Mouse (Mus musculus) stomach, embryonic 14.5 days (tissue): ENCODE data around the gene Zbp1. TPM values are rescaled to one million over a fixed set of nuclear protein-coding genes. Genes with fewer than 3 reads are reported as not detected.

ENCODE experiments used
- ATAC-seq: fragments of 200-750 bp; cut with Nextera tagmentation; 2 replicates; pipeline ENCODE4 v1.8.0; 2017; ENCODE audit warnings: low read depth, moderate TSS enrichment; ENCODE audit not compliant: insufficient number of reproducible peaks, insufficient read depth, low FRiP score
- H3K27ac ChIP-seq: fragments of 300-500 bp; sonication (generic); 2 replicates; pipeline ENCODE4 v1.5.1; 2014; ENCODE audit warnings: mild to moderate bottlenecking, low read length, moderate library complexity, mixed read lengths
- H3K27me3 ChIP-seq: fragments of 300-500 bp; sonication (generic); 2 replicates; pipeline ENCODE4 v1.6.1; 2014; ENCODE audit warnings: low read length, control low read depth, mixed read lengths; ENCODE audit not compliant: control insufficient read depth, insufficient read depth
- H3K36me3 ChIP-seq: fragments of 300-500 bp; sonication (generic); 2 replicates; pipeline ENCODE4 v1.6.1; 2014; ENCODE audit warnings: mild to moderate bottlenecking, control low read depth, low read length, moderate library complexity, mixed read lengths; ENCODE audit not compliant: control insufficient read depth, insufficient read depth
- H3K4me1 ChIP-seq: fragments of 300-500 bp; sonication (generic); 2 replicates; pipeline ENCODE4 v1.6.1; 2014; ENCODE audit warnings: low read length, control low read depth, mixed read lengths; ENCODE audit not compliant: control insufficient read depth, insufficient read depth
- H3K4me2 ChIP-seq: fragments of 300-500 bp; sonication (generic); replicated peaks from 2 replicates; pipeline ENCODE4 v1.6.1; 2014; ENCODE audit warnings: low read depth, low read length, control low read depth
- H3K4me3 ChIP-seq: fragments of 300-500 bp; sonication (generic); 2 replicates; pipeline ENCODE4 v1.5.1; 2014; ENCODE audit warnings: low read depth, low read length, control low read depth
- H3K9ac ChIP-seq: fragments of 300-500 bp; sonication (generic); replicated peaks from 2 replicates; pipeline ENCODE4 v1.6.1; 2014; ENCODE audit warnings: low read depth, mild to moderate bottlenecking, control low read depth, low read length, moderate library complexity, mixed read lengths
- H3K9me3 ChIP-seq: fragments of 300-500 bp; sonication (generic); 2 replicates; pipeline ENCODE4 v1.6.1; 2016; ENCODE audit warnings: low read depth, low read length, control low read depth; ENCODE audit not compliant: control insufficient read depth
- WGBS: fragments of 180-500 bp; shearing (Covaris S2); extraction: QIAGEN DNeasy Blood & Tissue Kit; methylation state at CpG from one replicate; pipeline ENCODE4 v1.1.7; 2014; 5-methylcytosine and 5-hydroxymethylcytosine counted together
- polyA plus RNA-seq: library from polyadenylated mRNA; unstranded; fragments of >200 nt; fragmentation: Nextera tagmentation; extraction: Ambion mirVana; gene quantifications from 2 replicates; pipeline ENCODE4 v1.2.1, GENCODE M21; 2014

Zbp1 gene
- polyA plus RNA-seq, 1 experiment from 2014 or later: 0.91 TPM

DNA sequence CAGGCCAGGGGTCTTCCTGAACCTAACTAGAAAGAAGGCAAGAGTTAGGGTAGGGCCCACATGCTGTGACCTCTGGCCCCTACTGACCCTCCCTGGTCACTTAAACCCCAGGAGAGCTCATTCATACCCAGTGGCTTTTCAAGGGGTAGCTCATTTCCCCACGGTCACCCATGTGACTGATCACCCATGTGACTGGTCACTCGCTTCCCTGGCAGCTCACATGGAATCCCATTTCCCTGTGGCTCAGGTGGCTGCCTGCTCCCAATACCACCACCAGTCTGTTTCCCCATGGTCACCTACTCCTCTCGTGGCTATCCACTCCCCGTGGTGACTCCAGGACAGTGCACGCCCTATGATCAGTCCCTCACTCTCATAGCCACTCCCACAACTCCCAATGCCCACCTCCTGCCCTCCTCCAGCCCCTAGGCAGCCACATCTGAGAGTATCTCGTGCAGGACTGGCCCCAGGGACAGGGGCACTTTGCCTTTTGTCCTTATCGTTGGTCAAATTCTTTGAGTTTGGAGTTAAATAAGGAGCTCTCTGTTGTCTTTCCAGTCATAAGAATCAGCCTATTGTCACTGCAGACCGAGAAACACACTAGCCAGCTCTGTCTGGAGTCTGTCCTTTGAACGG, 39.9 kb upstream of the Zbp1 start:
- 49% methylated on average over 9 of the region's 9 CpGs for WGBS
- no peak overlapping the region for H3K4me3 ChIP-seq
- no peak overlapping the region for H3K4me2 ChIP-seq
- H3K4me1 ChIP-seq: peaks cover 81% of the 10 kb centered on the region
- no peaks in the 10 kb centered on the region for H3K9me3 ChIP-seq
- no peak for ATAC-seq
- no peak overlapping the region for H3K9ac ChIP-seq
- no peaks in the 10 kb centered on the region for H3K36me3 ChIP-seq
- no peaks in the 10 kb centered on the region for H3K27me3 ChIP-seq
- H3K27ac ChIP-seq: peak overlapping the region; percentile 27; the same call in 1 of the 2 replicates

- Histone ChIP-seq H3K4me1 (peaks cover 86% of the 10 kb centered on the region), H3K27ac (peak overlapping the region; percentile 83), H3K36me3 (no peaks in the 10 kb centered on the region), H3K9me3 (no peaks in the 10 kb centered on the region), H3K9ac (no peak overlapping the region), H3K4me2 (no peak overlapping the region), H3K4me3 (no peak overlapping the region), H3K27me3 (no peaks in the 10 kb centered on the region)
- 37% methylated on average over 7 of the region's 7 CpGs for WGBS
- ATAC-seq: no peak
These were observed 38.9 kb upstream of the Zbp1 start for GRCm38 (mm10) chr2:173257610-173258009.

DNA sequence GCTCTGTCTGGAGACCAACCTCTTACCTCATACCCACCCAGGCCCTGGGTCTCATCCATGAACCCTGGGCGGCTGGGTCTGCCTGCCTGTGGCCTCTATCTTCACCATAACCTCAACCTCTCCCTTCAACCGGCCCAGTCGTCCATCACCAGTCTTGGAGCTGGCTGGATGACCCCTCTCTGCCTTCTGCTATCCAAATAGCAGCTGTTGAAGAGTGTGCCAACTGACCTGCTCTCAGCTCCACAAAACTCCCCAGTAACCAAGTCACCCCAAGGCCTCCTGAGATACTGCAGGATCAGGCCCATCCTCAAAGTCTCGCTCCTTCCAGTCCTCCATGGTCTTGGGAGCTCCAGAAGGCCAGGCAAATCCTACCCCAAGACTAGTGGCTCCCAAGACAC, 37.8 kb upstream of the Zbp1 start:
- peak; percentile 7; the same call in 1 of the 2 replicates for ATAC-seq
- H3K27me3 ChIP-seq: no peaks in the 10 kb centered on the region
- H3K36me3 ChIP-seq: no peaks in the 10 kb centered on the region
- peaks cover 88% of the 10 kb centered on the region for H3K4me1 ChIP-seq
- peak overlapping the region; percentile 83; the same call in 1 of the 2 replicates for H3K27ac ChIP-seq
- WGBS: 43% methylated on average over 4 of the region's 4 CpGs
- H3K9me3 ChIP-seq: no peaks in the 10 kb centered on the region
- no peak overlapping the region for H3K9ac ChIP-seq
- H3K4me3 ChIP-seq: no peak overlapping the region
- no peak overlapping the region for H3K4me2 ChIP-seq

- H3K4me3 ChIP-seq: no peak overlapping the region
- no peaks in the 10 kb centered on the region for H3K36me3 ChIP-seq
- peak overlapping the region; percentile 18; the same call in 1 of the 2 replicates for H3K4me2 ChIP-seq
- WGBS: 49% methylated on average over 7 of the region's 7 CpGs
- no peak overlapping the region for H3K9ac ChIP-seq
- H3K27ac ChIP-seq: peak overlapping the region; percentile 83
- ATAC-seq: peak; percentile 57
- H3K4me1 ChIP-seq: peaks cover 88% of the 10 kb centered on the region
- no peaks in the 10 kb centered on the region for H3K9me3 ChIP-seq
- no peaks in the 10 kb centered on the region for H3K27me3 ChIP-seq
These were observed 37.3 kb upstream of the Zbp1 start for GRCm38 (mm10) chr2:173255810-173256551.

DNA sequence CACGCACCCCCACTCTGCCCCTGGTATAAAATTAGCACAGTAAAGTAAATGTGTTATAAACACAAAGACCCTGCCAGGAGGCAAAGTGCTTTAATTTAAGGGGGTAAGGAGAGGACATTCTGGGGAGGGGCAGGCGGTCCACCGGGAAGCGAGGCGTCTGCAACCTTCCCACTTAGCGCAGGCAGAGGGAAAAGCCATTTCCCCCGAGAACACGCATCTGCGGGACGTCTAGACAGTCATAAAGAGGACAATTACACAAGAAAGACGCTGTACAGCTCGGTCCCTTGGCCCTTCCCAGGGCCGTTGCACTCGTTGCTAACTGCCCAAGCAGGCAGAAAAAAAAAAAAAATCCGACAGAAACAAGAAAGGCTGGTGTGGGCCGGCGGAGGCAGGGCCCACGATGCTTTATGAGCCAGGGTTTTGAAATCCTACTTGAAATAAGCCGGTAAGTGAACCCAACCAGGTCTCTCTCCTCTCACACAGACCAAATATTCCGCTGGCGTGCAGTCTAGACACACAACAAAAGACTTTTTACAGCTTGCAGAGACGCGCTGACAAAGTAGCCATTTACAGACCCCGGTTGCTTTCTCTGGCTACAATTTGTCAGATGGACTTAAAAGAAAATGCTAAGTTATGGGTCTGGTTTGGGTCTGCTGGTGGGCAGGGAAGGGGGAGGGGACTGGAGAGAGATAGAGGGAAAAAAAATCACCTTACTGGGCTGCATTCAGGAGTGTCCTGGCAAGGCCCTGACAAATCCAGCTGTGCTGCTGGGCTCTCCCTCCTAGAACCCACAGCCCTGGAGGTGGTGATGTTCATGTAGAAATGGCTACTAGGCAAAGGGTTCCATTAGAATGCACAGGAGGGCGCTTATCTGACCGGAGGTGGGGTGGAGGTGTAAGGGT, 35.3 kb upstream of the Zbp1 start:
- H3K27me3 ChIP-seq: no peaks in the 10 kb centered on the region
- H3K9ac ChIP-seq: peak overlapping the region; percentile 18; the same call in 1 of the 2 replicates
- H3K4me2 ChIP-seq: peak overlapping the region; percentile 25
- no peak overlapping the region for H3K4me3 ChIP-seq
- WGBS: 12% methylated on average over 26 of the region's 26 CpGs
- no peak for ATAC-seq
- H3K4me1 ChIP-seq: peaks cover 96% of the 10 kb centered on the region
- peak overlapping the region; percentile 83 for H3K27ac ChIP-seq
- H3K36me3 ChIP-seq: no peaks in the 10 kb centered on the region
- H3K9me3 ChIP-seq: no peaks in the 10 kb centered on the region

GRCm38 (mm10) chr2:173251675-173252074, 33.0 kb upstream of the Zbp1 start:
- Histone ChIP-seq H3K27me3 (no peaks in the 10 kb centered on the region), H3K4me1 (peaks cover 93% of the 10 kb centered on the region), H3K27ac (peak overlapping the region; percentile 49; the same call in 1 of the 2 replicates), H3K4me3 (no peak overlapping the region), H3K9me3 (no peaks in the 10 kb centered on the region), H3K4me2 (no peak overlapping the region), H3K36me3 (no peaks in the 10 kb centered on the region), H3K9ac (no peak overlapping the region)
- ATAC-seq: no peak
- WGBS: 51% methylated on average over 9 of the region's 9 CpGs

GRCm38 (mm10) chr2:173251133-173251532, 32.4 kb upstream of the Zbp1 start:
- no peak overlapping the region for H3K4me2 ChIP-seq
- H3K4me1 ChIP-seq: peaks cover 93% of the 10 kb centered on the region
- no peaks in the 10 kb centered on the region for H3K27me3 ChIP-seq
- H3K27ac ChIP-seq: peak overlapping the region; percentile 49; the same call in 1 of the 2 replicates
- H3K36me3 ChIP-seq: no peaks in the 10 kb centered on the region
- H3K9ac ChIP-seq: no peak overlapping the region
- no peak overlapping the region for H3K4me3 ChIP-seq
- no peaks in the 10 kb centered on the region for H3K9me3 ChIP-seq
- 44% methylated on average over 7 of the region's 7 CpGs for WGBS
- no peak for ATAC-seq

- H3K36me3 ChIP-seq: no peaks in the 10 kb centered on the region; the same call in 1 of the 2 replicates
- 26% methylated on average over 2 of the region's 2 CpGs for WGBS
- H3K9me3 ChIP-seq: no peaks in the 10 kb centered on the region
- no peak for ATAC-seq
- H3K9ac ChIP-seq: no peak overlapping the region
- peak overlapping the region; percentile 39; the same call in 1 of the 2 replicates for H3K27ac ChIP-seq
- H3K4me1 ChIP-seq: peaks cover 90% of the 10 kb centered on the region
- H3K4me2 ChIP-seq: 0 out of 2 replicates have a peak overlapping the region, but pooled peaks have one; percentile 12
- H3K27me3 ChIP-seq: no peaks in the 10 kb centered on the region
- no peak overlapping the region for H3K4me3 ChIP-seq
These were observed 31.7 kb upstream of the Zbp1 start for GRCm38 (mm10) chr2:173250411-173250810.
